Comparison of ENCODE assay signal across 22 mouse cellular contexts in genomic region chr12:112772306-112772705, GRCm38 (mm10). TPM values are rescaled to one million over a fixed set of nuclear protein-coding genes. Genes with fewer than 3 reads are reported as not detected.
A peak's percentile ranks its signal among the peaks of the same experiment; 100 is the strongest.
DNase-seq lines count a peak whose midpoint lies in the region; ATAC-seq and TF ChIP-seq lines count a peak whose summit lies in the region.
"Had no signal": no experiment of that assay in that cellular context is flagged by ENCODE, and none has a peak within 500 bp of the region (broad histone marks: within the 10 kb centered on the region; RNA-seq: fewer than 3 reads in every experiment).

No protein-coding gene starts in this region.

- no peak for ATAC-seq in erythroblast, adult 5-6 weeks (replicated peaks; ENCODE audit: low FRiP score, poor library complexity, severe bottlenecking)
- ATAC-seq: forebrain, embryonic 14.5 days; forebrain, embryonic 16.5 days had no signal

- H3K4me3 ChIP-seq in gastrocnemius, adult 2 months: no peak overlapping the region
- H3K4me3 ChIP-seq: embryonic facial prominence, embryonic 13.5 days; embryonic facial prominence, embryonic 15.5 days; forebrain, embryonic 12.5 days had no signal

- H3K27ac ChIP-seq in gastrocnemius, adult 2 months: no peak overlapping the region
- H3K27ac ChIP-seq: embryonic facial prominence, embryonic 13.5 days; embryonic facial prominence, embryonic 15.5 days; forebrain, embryonic 12.5 days had no signal

- intact Hi-C loops in gastrocnemius, postnatal 14 days (cut with DNase I; ENCODE audit: low total_unique reads): no loop called here
- intact Hi-C loops in gastrocnemius, adult 2 months (cut with DNase I): no loop called here
- intact Hi-C loops in heart, postnatal 25 days (cut with DNase I): no loop called here

- no peak for TF ChIP-seq CTCF in gastrocnemius, adult 2 months (IDR thresholded peaks at IDR 0.05)

- peak; percentile 1 for DNase-seq in gastrocnemius, postnatal 14 days
- DNase-seq in gastrocnemius, adult 2 months: no peak
- peak; percentile 3 for DNase-seq in heart, postnatal 4 days
- DNase-seq in heart, postnatal 25 days (ENCODE audit: low spot score): no peak
- DNase-seq in urinary bladder, postnatal 4 days (ENCODE audit: low spot score in 2 of 2): peak; percentile 15 to 50
- DNase-seq in urinary bladder, postnatal 14 days (ENCODE audit: low spot score): no peak
- DNase-seq: adrenal gland, adult 2 months; adrenal gland, postnatal 10 days; adrenal gland, postnatal 25 days; cerebellum, adult 11 months; cerebellum, adult 18-20 months; cerebellum, adult 8-10 months; cerebellum, adult 9-11 months; cerebellum, postnatal 14 days; embryo, embryonic 11 days had no signal

RNA-seq across cellular contexts. Expression of gene Pld4, which starts 11.9 kb away (rescaled TPM):
- 1 to 10 TPM; 3.2 to 4.1 TPM for total RNA-seq in gastrocnemius, postnatal 14 days (2021)
- total RNA-seq in gastrocnemius, adult 2 months (2021): 1 to 10 TPM; 1.7 to 4.0 TPM
- total RNA-seq in heart, postnatal 4 days (2021): 1 to 10 TPM; 3.4 to 4.1 TPM
- 1 to 10 TPM; 5.6 to 6.9 TPM for total RNA-seq in heart, postnatal 25 days (2021)
- total RNA-seq in erythroblast, adult 5-6 weeks (2015; ENCODE audit: low replicate concordance): 31.9 and 42.8 TPM in 2 replicates
- total RNA-seq in erythroblast, adult 5-6 weeks (2017; ENCODE audit: low replicate concordance): 14.6 and 26.6 TPM in 2 replicates

RNA-seq across cellular contexts. Expression of gene Ahnak2, which starts 30.2 kb away (rescaled TPM):
- 10 to 100 TPM in 1 of 2 experiments, 1 to 10 TPM in 1; 7.8 to 11.3 TPM for total RNA-seq in gastrocnemius, postnatal 14 days (2021)
- total RNA-seq in gastrocnemius, adult 2 months (2021): 1 to 10 TPM; 5.0 to 8.5 TPM
- total RNA-seq in heart, postnatal 4 days (2021): 10 to 100 TPM; 13.5 to 16.8 TPM
- total RNA-seq in heart, postnatal 25 days (2021): 10 to 100 TPM; 15.3 to 16.5 TPM
- not detected in 2 replicates for total RNA-seq in erythroblast, adult 5-6 weeks (2015; ENCODE audit: low replicate concordance)
- total RNA-seq in erythroblast, adult 5-6 weeks (2017; ENCODE audit: low replicate concordance): 0.09 TPM in 1 of 2 replicates, not detected in the other
- total RNA-seq: common myeloid progenitor, adult 5-6 weeks had no signal

RNA-seq across cellular contexts. Expression of gene Clba1, which starts 36.4 kb away (rescaled TPM):
- under 1 TPM; 0.62 to 0.73 TPM for total RNA-seq in gastrocnemius, postnatal 14 days (2021)
- total RNA-seq in gastrocnemius, adult 2 months (2021): under 1 TPM; 0.20 to 0.36 TPM
- 1 to 10 TPM; 4.5 to 6.0 TPM for total RNA-seq in heart, postnatal 4 days (2021)
- 1 to 10 TPM; 1.5 to 1.9 TPM for total RNA-seq in heart, postnatal 25 days (2021)
- total RNA-seq in erythroblast, adult 5-6 weeks (2015; ENCODE audit: low replicate concordance): not detected in 2 replicates
- total RNA-seq in erythroblast, adult 5-6 weeks (2017; ENCODE audit: low replicate concordance): 0.42 TPM in 1 of 2 replicates, not detected in the other

RNA-seq across cellular contexts. Expression of gene Cep170b, which starts 52.1 kb away (rescaled TPM):
- 10 to 100 TPM; 10.9 to 14.4 TPM for total RNA-seq in gastrocnemius, postnatal 14 days (2021)
- 10 to 100 TPM in 1 of 2 experiments, 1 to 10 TPM in 1; 9.8 to 13.6 TPM for total RNA-seq in gastrocnemius, adult 2 months (2021)
- total RNA-seq in heart, postnatal 4 days (2021): 10 to 100 TPM; 13.1 to 14.1 TPM
- 1 to 10 TPM; 7.7 to 9.8 TPM for total RNA-seq in heart, postnatal 25 days (2021)
- total RNA-seq in erythroblast, adult 5-6 weeks (2015; ENCODE audit: low replicate concordance): not detected in 2 replicates
- total RNA-seq in erythroblast, adult 5-6 weeks (2017; ENCODE audit: low replicate concordance): 0.51 TPM in 1 of 2 replicates, not detected in the other

RNA-seq across cellular contexts. Expression of gene Cdca4, which starts 56.9 kb away (rescaled TPM):
- 1 to 10 TPM; 4.3 to 5.8 TPM for total RNA-seq in gastrocnemius, postnatal 14 days (2021)
- total RNA-seq in gastrocnemius, adult 2 months (2021): 1 to 10 TPM; 3.0 to 3.1 TPM
- total RNA-seq in heart, postnatal 4 days (2021): 10 to 100 TPM; 25.8 to 26.8 TPM
- total RNA-seq in heart, postnatal 25 days (2021): 1 to 10 TPM; 6.4 to 7.6 TPM
- 28.8 and 35.5 TPM in 2 replicates for total RNA-seq in erythroblast, adult 5-6 weeks (2015; ENCODE audit: low replicate concordance)
- 22.1 and 29.7 TPM in 2 replicates for total RNA-seq in erythroblast, adult 5-6 weeks (2017; ENCODE audit: low replicate concordance)

Comparison
In these comparisons a context has a peak if more than half of its experiments do, and no peak if none do; other contexts are left out.
1. DNase-seq: peak in gastrocnemius, postnatal 14 days (single experiment), heart, postnatal 4 days (single experiment) and urinary bladder, postnatal 4 days (2 of 2); none in gastrocnemius, adult 2 months (single experiment), heart, postnatal 25 days (single experiment) and urinary bladder, postnatal 14 days (single experiment).
2. RNA of gene Ahnak2, which starts 30.2 kb away (total RNA-seq): 13.5 to 16.8 TPM in heart, postnatal 4 days, 15.3 to 16.5 TPM in heart, postnatal 25 days, 7.8 to 11.3 TPM in gastrocnemius, postnatal 14 days and 5.0 to 8.5 TPM in gastrocnemius, adult 2 months; 0.09 TPM in erythroblast, adult 5-6 weeks; every median in the first group is over 4 times any median in the second.